Comparison of ENCODE assay signal across 23 mouse cellular contexts in genomic region chr7:131503739-131504138, GRCm38 (mm10). TPM values are rescaled to one million over a fixed set of nuclear protein-coding genes. Genes with fewer than 3 reads are reported as not detected.
DNase-seq lines count a peak whose midpoint lies in the region; TF ChIP-seq lines count a peak whose summit lies in the region.
"Had no signal": no experiment of that assay in that cellular context is flagged by ENCODE, and none has a peak within 500 bp of the region (broad histone marks: within the 10 kb centered on the region; RNA-seq: fewer than 3 reads in every experiment).

No protein-coding gene starts in this region.

- dilution Hi-C loops in CH12.LX (cut with MboI; ENCODE audit: extremely low pct_ligation_motif_present, extremely low pct_unique_long_range_greater_than_20kb, low sequenced_read_pairs) = no loop called here

- H3K27ac ChIP-seq in CH12.LX (ENCODE audit: insufficient read depth, low read depth) (no peak overlapping the region), ES-E14 (ENCODE audit: insufficient read depth, low read depth, low read length, poor library complexity, severe bottlenecking) (no peak overlapping the region)

- TF ChIP-seq RAD21 in CH12.LX (IDR thresholded peaks at IDR 0.05; ENCODE audit: low read depth, low read length) = no peak

- no peak for TF ChIP-seq EP300 in CH12.LX (IDR thresholded peaks at IDR 0.05; ENCODE audit: low read length)

- TF ChIP-seq POLR2A in CH12.LX (IDR thresholded peaks at IDR 0.05; ENCODE audit: low read depth, low read length) = no peak

- H3K9me3 ChIP-seq in CH12.LX (replicated peaks; ENCODE audit: low read length) (no peaks in the 10 kb centered on the region), ES-E14 (ENCODE audit: control insufficient read depth, insufficient read depth, low read depth, low read length) (no peaks in the 10 kb centered on the region)

- H3K4me3 ChIP-seq in CH12.LX (replicated peaks in 1 of 3; ENCODE audit: low read depth in 2 of 3, low read length in 2 of 3, poor library complexity in 1 of 3) (no peak overlapping the region), ES-E14 (ENCODE audit: insufficient read depth in 1 of 2, low read depth in 1 of 2, low read length in 2 of 2, poor library complexity in 1 of 2, severe bottlenecking in 1 of 2) (no peak overlapping the region)

- peaks cover 75% of the 10 kb centered on the region for H3K27me3 ChIP-seq in CH12.LX (replicated peaks)
- H3K27me3 ChIP-seq: Patski had no signal

- DNase-seq in CH12.LX (ENCODE audit: extremely low read depth) (no peak), ES-E14 (ENCODE audit: low read depth, low spot score) (no peak)
- DNase-seq in layer of hippocampus, postnatal 25 days (ENCODE audit: extremely low spot score in 1 of 2, low spot score in 1 of 2) = no peak
- DNase-seq in spleen, adult 12 weeks (ENCODE audit: low spot score) = no peak
- DNase-seq: adrenal gland, adult 2 months; adrenal gland, adult 8-10 months; adrenal gland, postnatal 10 days; adrenal gland, postnatal 14 days; adrenal gland, postnatal 25 days; adrenal gland, postnatal 36 days; B cell, adult 2 months; cerebellum, adult 11 months; cerebellum, adult 11-12 months; cerebellum, adult 18-20 months; cerebellum, adult 2 months; cerebellum, adult 8-10 months had no signal

- H3K9ac ChIP-seq in CH12.LX (ENCODE audit: insufficient read depth, low read depth) = no peak overlapping the region
- no peak overlapping the region for H3K9ac ChIP-seq in ES-E14 (ENCODE audit: insufficient read depth, low read depth, low read length, poor library complexity, severe bottlenecking)

- in situ Hi-C loops in CH12.LX (cut with MboI; ENCODE audit: low pct_ligation_motif_present, low pct_unique_long_range_greater_than_20kb, low sequenced_read_pairs) = no loop called here
- in situ Hi-C loops in ES-E14 (cut with MboI; ENCODE audit: low sequenced_read_pairs in 2 of 2, unreplicated experiment in 2 of 2) = no loop called here

- H3K79me2 ChIP-seq in CH12.LX (replicated peaks; ENCODE audit: control insufficient read depth, extremely low read depth, insufficient read depth, poor library complexity, severe bottlenecking) = no peaks in the 10 kb centered on the region

- H3K4me2 ChIP-seq in CH12.LX (ENCODE audit: insufficient read depth, low read depth, poor library complexity, severe bottlenecking) = no peak overlapping the region

- H3K4me1 ChIP-seq in CH12.LX (ENCODE audit: control insufficient read depth in 1 of 2, insufficient read depth in 2 of 2) = no peaks in the 10 kb centered on the region
- H3K4me1 ChIP-seq in ES-E14 (ENCODE audit: control insufficient read depth in 2 of 2, insufficient read depth in 2 of 2, low read length in 2 of 2, poor library complexity in 1 of 2) = no peaks in the 10 kb centered on the region

- H3K36me3 ChIP-seq in CH12.LX (replicated peaks in 1 of 2; ENCODE audit: control insufficient read depth in 1 of 2, insufficient read depth in 1 of 2, low read length in 1 of 2) (no peaks in the 10 kb centered on the region), ES-E14 (ENCODE audit: control insufficient read depth, insufficient read depth, low read length, poor library complexity, severe bottlenecking) (no peaks in the 10 kb centered on the region)
- H3K36me3 ChIP-seq: G1E had no signal

- no peak for TF ChIP-seq CTCF in CH12.LX (conservative IDR thresholded peaks at IDR 0.05 in 1 of 2, IDR thresholded peaks at IDR 0.05 in 1 of 2; ENCODE audit: low read depth in 2 of 2, low read length in 2 of 2)

TF ChIP-seq in CH12.LX, 34 proteins besides CTCF, POLR2A, EP300 and RAD21:
- TF ChIP-seq MAFK (IDR thresholded peaks at IDR 0.05; ENCODE audit: insufficient replicate concordance, low read length) (peak; percentile 90), ZC3H11A (IDR thresholded peaks at IDR 0.05; ENCODE audit: low read depth, low read length) (no peak)

TF ChIP-seq in ES-E14, 5 proteins besides CTCF, POLR2A, EP300 and RAD21:
- TF ChIP-seq ZC3H11A (IDR thresholded peaks at IDR 0.05; ENCODE audit: borderline replicate concordance, low read depth, low read length) (no peak), MAFK (IDR thresholded peaks at IDR 0.05; ENCODE audit: insufficient read depth, low read depth, low read length) (peak; percentile 89)
TF ChIP-seq in ES-E14: peak in this region for 1.

RNA-seq across cellular contexts. Expression of gene Hmx3, which starts 38.9 kb away (rescaled TPM):
- total RNA-seq in CH12.LX (2012; rRNA removed) = not detected in 2 replicates
- not detected in 2 replicates for total RNA-seq in CH12.LX (2014; rRNA removed)
- polyA plus RNA-seq in CH12.LX (2012; ENCODE audit: insufficient read length, low read depth) = not detected in 2 replicates
- total RNA-seq in ES-E14 (2012; rRNA removed) = not detected in 2 replicates
- not detected for total RNA-seq in layer of hippocampus, postnatal 25 days (2021)
- total RNA-seq: adrenal gland, adult 18-20 months; adrenal gland, adult 2 months; adrenal gland, adult 8-10 months; adrenal gland, postnatal 10 days; adrenal gland, postnatal 14 days; adrenal gland, postnatal 25 days; adrenal gland, postnatal 36 days; adrenal gland, postnatal 4 days; G1E; MEL had no signal
- polyA plus RNA-seq: activated CD4-positive, CD25-positive, alpha-beta regulatory T cell, adult 4 months; adrenal gland, adult 2 months; CD4-positive, CD25-positive, alpha-beta regulatory T cell, adult 4 months; G1E had no signal

RNA-seq across cellular contexts. Expression of gene Hmx2, which starts 44.8 kb away (rescaled TPM):
- 2.3 and 2.9 TPM in 2 replicates for total RNA-seq in CH12.LX (2012; rRNA removed)
- 2.0 and 2.4 TPM in 2 replicates for total RNA-seq in CH12.LX (2014; rRNA removed)
- 2.4 and 3.1 TPM in 2 replicates for polyA plus RNA-seq in CH12.LX (2012; ENCODE audit: insufficient read length, low read depth)
- total RNA-seq in ES-E14 (2012; rRNA removed) = 0.18 and 0.21 TPM in 2 replicates
- not detected for total RNA-seq in layer of hippocampus, postnatal 25 days (2021)
- total RNA-seq: adrenal gland, adult 18-20 months; adrenal gland, adult 2 months; adrenal gland, adult 8-10 months; adrenal gland, postnatal 10 days; adrenal gland, postnatal 14 days; adrenal gland, postnatal 25 days; adrenal gland, postnatal 36 days had no signal
- polyA plus RNA-seq: adrenal gland, adult 2 months; CD4-positive, CD25-positive, alpha-beta regulatory T cell, adult 4 months; cerebellum, adult 2 months had no signal

RNA-seq across cellular contexts. Expression of gene Bub3, which starts 56.3 kb away (rescaled TPM):
- total RNA-seq in CH12.LX (2012; rRNA removed) = 159 and 172 TPM in 2 replicates
- 225 and 250 TPM in 2 replicates for total RNA-seq in CH12.LX (2014; rRNA removed)
- polyA plus RNA-seq in CH12.LX (2012; ENCODE audit: insufficient read length, low read depth) = 160 and 161 TPM in 2 replicates
- 127 and 131 TPM in 2 replicates for total RNA-seq in ES-E14 (2012; rRNA removed)
- 10 to 100 TPM; 56.3 to 57.6 TPM for total RNA-seq in layer of hippocampus, postnatal 25 days (2021)
